Mouse (Mus musculus): Measurements from ENCODE around the gene Crygd. TPM values are rescaled to one million over a fixed set of nuclear protein-coding genes. Genes with fewer than 3 reads are reported as not detected.

Gene Crygd
- total RNA-seq, 1 experiment from 2014 or later, result not detected

DNA sequence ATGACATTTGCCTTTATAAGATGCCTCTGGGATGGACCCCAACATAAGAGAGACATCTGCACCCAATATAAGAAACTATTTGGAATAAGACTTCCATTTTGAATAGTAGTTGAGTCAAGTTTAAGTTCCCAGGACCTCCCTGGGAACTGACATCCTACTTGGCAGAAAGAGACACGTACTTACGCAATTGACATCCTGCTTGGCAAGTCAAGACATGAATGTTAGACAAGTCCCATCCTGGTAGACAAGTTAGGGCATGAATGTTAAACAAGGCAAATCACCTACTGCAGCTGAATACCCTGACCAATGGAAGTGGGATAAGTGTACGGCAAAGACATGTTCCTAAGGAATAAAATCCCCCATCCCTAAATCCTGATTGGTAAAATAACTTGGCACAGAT lies 21.4 kb downstream of the Crygd start:
- DNase-seq, result no peak

DNA sequence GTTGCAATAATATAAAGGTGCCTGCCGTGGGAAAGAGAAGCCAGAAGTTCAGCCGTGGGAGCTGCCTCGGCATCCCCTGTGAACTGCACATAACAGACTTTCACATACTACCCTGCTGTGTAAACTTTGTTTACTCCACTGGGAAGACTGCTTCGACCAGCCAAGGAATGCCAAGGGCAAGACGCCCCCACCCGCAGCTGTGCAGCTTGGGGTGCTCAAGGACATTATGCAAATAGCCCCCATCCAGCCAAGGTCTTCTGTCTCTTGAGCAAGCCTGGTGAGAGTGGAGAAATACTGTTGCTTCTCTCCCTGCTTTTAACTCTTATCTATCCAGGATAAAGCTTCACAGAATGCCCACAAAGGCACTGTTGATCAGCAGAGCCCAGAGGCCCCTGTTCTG lies 22.4 kb downstream of the Crygd start:
- peak; percentile 73 for DNase-seq

DNA sequence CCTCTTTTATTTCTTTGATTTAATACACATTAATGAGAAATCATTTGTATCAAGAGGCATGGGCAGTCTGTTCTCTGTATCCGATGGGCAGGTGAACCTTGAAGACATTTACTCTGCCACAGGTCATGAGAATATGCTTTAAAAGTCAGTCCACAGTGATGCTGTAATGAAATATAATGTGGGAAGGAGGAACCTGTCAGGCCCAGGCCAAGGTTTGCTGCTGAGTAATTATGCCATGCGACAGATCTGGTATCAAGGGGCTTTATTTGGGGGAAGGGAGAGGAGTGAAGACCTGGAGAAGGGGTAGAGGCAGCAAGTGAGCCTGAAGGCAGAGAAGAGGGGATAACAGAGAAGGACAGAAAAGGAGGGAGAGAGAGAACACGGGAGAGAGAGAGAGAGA lies 23.6 kb downstream of the Crygd start:
- DNase-seq, result no peak

DNA sequence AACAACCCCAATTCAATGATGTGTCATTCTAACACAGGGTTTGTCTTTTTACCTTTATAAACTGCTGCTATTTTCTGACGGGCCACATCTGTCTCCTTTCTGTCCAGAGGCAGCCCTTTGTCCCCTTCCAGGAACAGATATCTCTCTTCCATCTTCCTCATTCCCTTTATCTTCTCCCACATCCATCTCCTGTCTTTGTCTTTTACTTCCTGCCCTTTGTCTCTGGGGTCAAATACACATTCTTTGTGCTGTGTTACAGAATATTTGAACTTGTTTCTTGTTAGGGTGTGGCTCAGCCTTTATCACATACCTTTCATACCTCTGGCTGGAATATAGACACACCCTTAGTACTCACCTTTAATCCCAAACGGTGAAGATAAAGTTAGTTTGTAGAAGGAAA lies 25.7 kb downstream of the Crygd start:
- DNase-seq, result no peak

DNA sequence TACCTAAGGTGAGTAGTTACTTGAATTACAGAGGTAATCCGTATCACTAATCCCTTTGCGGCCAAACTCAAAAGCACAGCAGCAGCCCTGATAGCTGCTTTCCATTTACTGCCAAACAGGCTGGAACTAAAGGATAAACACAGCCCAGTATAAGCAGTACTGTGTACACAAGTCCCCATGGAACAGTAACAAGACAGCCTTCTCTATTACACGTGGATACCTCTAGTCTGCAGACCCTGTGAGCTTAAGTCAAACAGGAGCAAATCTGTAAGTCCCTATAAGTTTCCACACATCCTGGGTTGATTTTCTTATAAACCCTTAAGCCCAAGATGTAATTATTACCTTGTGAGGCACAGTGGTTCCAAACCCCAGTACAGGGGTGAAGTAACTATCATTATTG lies 27.7 kb downstream of the Crygd start:
- DNase-seq, result no peak

DNA sequence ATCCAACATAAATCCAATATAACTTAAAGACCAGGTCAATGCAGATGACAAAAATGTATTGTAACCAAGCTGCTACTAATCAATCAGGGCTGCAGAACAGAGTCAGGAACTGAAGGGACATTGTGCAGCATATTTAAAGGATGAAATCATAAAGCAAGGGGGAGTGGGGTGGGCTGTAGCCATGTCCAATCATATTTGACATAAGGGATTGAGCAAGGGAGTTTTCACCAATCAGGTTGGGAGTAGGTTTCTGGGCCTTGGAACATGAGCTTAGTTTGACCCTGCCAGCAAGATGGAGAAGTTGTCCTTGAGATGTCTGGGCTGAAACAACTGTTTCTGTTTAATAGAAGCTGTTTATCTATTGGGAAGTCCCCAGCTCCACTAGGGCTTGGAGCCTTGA lies 30.6 kb downstream of the Crygd start, which contains the start of gene Akr1cl:
Gene Akr1cl, minus strand, starts transcription at position 119 of the 400 bp plus-strand sequence.
- peak; percentile 20 for DNase-seq

DNA sequence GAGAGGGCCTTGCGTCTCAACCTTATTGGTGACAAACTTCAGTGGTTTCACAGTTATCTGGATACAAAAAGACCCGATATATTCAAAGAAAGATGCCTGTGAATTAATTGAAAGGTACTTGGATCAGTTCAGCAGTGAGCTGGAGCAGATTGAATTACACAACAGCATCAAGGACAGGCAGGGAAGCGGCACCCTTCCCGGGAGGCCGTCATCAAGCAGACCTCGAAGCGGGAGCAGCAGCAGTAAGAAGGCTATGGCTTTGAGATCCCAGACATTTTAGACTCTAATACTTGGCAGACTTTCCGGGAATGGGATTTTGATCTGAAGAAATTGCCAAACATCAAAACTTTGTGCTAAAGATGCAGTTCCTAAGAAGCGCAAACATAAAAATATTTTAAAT lies 35.0 kb downstream of the Crygd start:
- peak; percentile 34 for DNase-seq

DNA sequence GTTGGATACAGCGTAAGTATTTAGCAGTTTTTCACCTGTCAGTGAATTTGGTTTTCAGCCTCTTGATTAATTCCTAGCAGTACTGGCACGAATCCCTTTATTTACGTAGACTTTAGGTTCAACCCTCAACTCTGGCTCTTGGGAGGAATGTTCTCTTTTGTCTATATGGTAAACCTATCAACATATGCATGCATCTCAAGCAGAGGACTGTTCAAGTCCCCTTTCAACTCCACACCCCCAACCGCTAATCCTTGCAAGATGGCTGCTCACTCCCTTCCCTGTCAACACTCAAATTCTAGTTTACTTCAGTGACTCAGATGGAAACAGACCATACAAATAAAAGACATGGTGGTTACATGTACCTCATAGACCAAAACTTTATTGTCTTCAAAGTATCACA lies 50.5 kb downstream of the Crygd start:
- DNase-seq, result no peak

Other genes with a start within 250 kb of the Crygd start
- gene Plekhm3, start 106.6 kb downstream of the Crygd start, total RNA-seq (2021), result 20.7 and 23.6 TPM in 2 replicates
- gene Akr1cl, start 30.7 kb downstream of the Crygd start, total RNA-seq (2021), result 1,366 and 2,446 TPM in 2 replicates
- gene Cryge, start 12.3 kb downstream of the Crygd start, total RNA-seq (2021), result 0.49 TPM in 1 of 2 replicates, not detected in the other
- not detected in 2 replicates for gene Crygc, start 10.2 kb upstream of the Crygd start, total RNA-seq (2021)
- gene Crygb, start 18.8 kb upstream of the Crygd start, total RNA-seq (2021), result not detected in 2 replicates
- not detected in 2 replicates for gene Cryga, start 39.9 kb upstream of the Crygd start, total RNA-seq (2021)
- gene Gm28845, start 56.1 kb upstream of the Crygd start, total RNA-seq (2021), result not detected in 2 replicates
- not detected in 2 replicates for gene D630023F18Rik, start 59.8 kb upstream of the Crygd start, total RNA-seq (2021)
- 698 and 945 TPM in 2 replicates for gene Idh1, start 123.0 kb upstream of the Crygd start, total RNA-seq (2021)
- gene Pikfyve, start 123.2 kb upstream of the Crygd start, total RNA-seq (2021), result 33.8 and 36.8 TPM in 2 replicates
- not detected in 2 replicates for gene Pth2r, start 218.6 kb upstream of the Crygd start, total RNA-seq (2021)

All from adrenal gland, postnatal 25 days (tissue).